Mouse (Mus musculus) myocyte (in vitro differentiated cells): ENCODE results near the gene Gm10053. TPM values are rescaled to one million over a fixed set of nuclear protein-coding genes. Genes with fewer than 3 reads are reported as not detected.

Source experiments
- H3K27me3 ChIP-seq: one replicate; pipeline ENCODE4 v1.6.1; 2011; ENCODE audit not compliant: control insufficient read depth, insufficient read depth, insufficient read length
- H3K36me3 ChIP-seq: one replicate; pipeline ENCODE4 v1.6.1; 2011; ENCODE audit not compliant: control insufficient read depth, insufficient read depth
- H3K4me2 ChIP-seq: one replicate; pipeline ENCODE4 v1.6.1; 2011; ENCODE audit warnings: low read depth, control low read depth
- H3K4me3 ChIP-seq: one replicate; pipeline ENCODE4 v1.5.1; 2011; ENCODE audit warnings: mild to moderate bottlenecking, control low read depth, moderate library complexity
- H3K79me2 ChIP-seq: one replicate; pipeline ENCODE4 v1.6.1; 2011; ENCODE audit not compliant: control insufficient read depth, insufficient read depth
- H3ac ChIP-seq: one replicate; pipeline ENCODE4 v1.6.1; 2011; ENCODE audit not compliant: control insufficient read depth, insufficient read length
- CEBPB ChIP-seq: IDR thresholded peaks from 2 replicates; pipeline ENCODE4 v1.6.1; 2011; ENCODE audit warnings: mild to moderate bottlenecking, moderate library complexity; ENCODE audit not compliant: poor library complexity, insufficient read depth, severe bottlenecking
- E2F4 ChIP-seq: IDR thresholded peaks from one replicate; pipeline ENCODE4 v1.6.1; 2011; ENCODE audit warnings: mild to moderate bottlenecking, control low read depth, moderate library complexity; ENCODE audit not compliant: insufficient read depth
- MAX ChIP-seq: IDR thresholded peaks from one replicate; pipeline ENCODE4 v1.6.1; 2011; ENCODE audit warnings: low read depth, mild to moderate bottlenecking, control low read depth
- MYOD1 ChIP-seq, 3 experiments: IDR thresholded peaks; one replicate each; pipeline ENCODE4 v1.6.1; 2011; ENCODE audit warnings: control low read depth in 2 of 3, low read depth in 2 of 3, mild to moderate bottlenecking in 2 of 3, moderate library complexity in 1 of 3; ENCODE audit not compliant: insufficient read length in 2 of 3, control insufficient read depth in 1 of 3
- MYOG ChIP-seq, 3 experiments: IDR thresholded peaks; one replicate each; pipeline ENCODE4 v1.6.1; 2011; ENCODE audit warnings: control low read depth in 2 of 3, low read depth in 2 of 3, mild to moderate bottlenecking in 2 of 3; ENCODE audit not compliant: insufficient read length in 2 of 3, control insufficient read depth in 1 of 3, insufficient read depth in 1 of 3
- POLR2A ChIP-seq: IDR thresholded peaks from one replicate; pipeline ENCODE4 v1.6.1; 2011; ENCODE audit warnings: low read depth, mild to moderate bottlenecking, control low read depth, moderate library complexity; ENCODE audit not compliant: insufficient read length
- POLR2AphosphoS2 ChIP-seq: IDR thresholded peaks from one replicate; pipeline ENCODE4 v1.6.1; 2011; ENCODE audit warnings: low read depth, control low read depth; ENCODE audit not compliant: insufficient read length
- REST ChIP-seq: IDR thresholded peaks from one replicate; pipeline ENCODE4 v1.6.1; 2011; ENCODE audit warnings: mild to moderate bottlenecking, control low read depth, moderate library complexity; ENCODE audit not compliant: insufficient read depth, insufficient read length
- SRF ChIP-seq: IDR thresholded peaks from one replicate; pipeline ENCODE4 v1.6.1; 2011; ENCODE audit warnings: low read depth; ENCODE audit not compliant: control insufficient read depth, insufficient read length
- TCF12 ChIP-seq: IDR thresholded peaks from one replicate; pipeline ENCODE4 v1.6.1; 2011; ENCODE audit warnings: mild to moderate bottlenecking, control low read depth; ENCODE audit not compliant: poor library complexity, insufficient read depth, severe bottlenecking
- TCF3 ChIP-seq: IDR thresholded peaks from one replicate; pipeline ENCODE4 v1.6.1; 2011; ENCODE audit warnings: low read depth, control low read depth; ENCODE audit not compliant: insufficient read length
- USF1 ChIP-seq: IDR thresholded peaks from one replicate; pipeline ENCODE4 v1.6.1; 2011; ENCODE audit warnings: low read depth, mild to moderate bottlenecking, control low read depth, moderate library complexity
- polyA plus RNA-seq: library from polyadenylated mRNA; unstranded; fragments of >200 nt; fragmentation: generic; extraction: Trizol; gene quantifications from one replicate; pipeline ENCODE4 v1.2.1, GENCODE M21; 2012; ENCODE audit warnings: missing spikeins

Gm10053 gene
- polyA plus RNA-seq, 1 experiment, result 160 TPM

DNA sequence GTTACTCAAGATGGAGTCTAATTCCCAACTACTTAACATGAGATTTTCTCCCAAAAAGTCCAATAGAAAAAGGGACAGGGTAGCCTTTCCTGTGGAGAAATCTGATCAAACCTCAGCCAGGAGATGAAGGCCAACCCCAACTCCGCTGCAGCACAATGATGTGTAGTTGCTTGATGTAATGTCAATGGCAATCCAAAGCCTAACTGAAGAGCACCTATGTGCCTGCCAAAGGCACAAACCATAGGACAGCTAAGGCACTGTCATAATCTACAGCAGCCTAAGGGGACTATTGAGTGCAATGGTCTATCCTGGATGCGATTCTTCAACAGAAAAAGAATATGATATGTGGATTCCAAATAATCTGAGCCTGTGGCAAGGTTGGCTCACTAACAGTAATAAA lies 27.3 kb downstream of the Gm10053 start:
- H3K36me3 ChIP-seq, result no peaks in the 10 kb centered on the region
- no peaks in the 10 kb centered on the region for H3K79me2 ChIP-seq
- H3K4me2 ChIP-seq, result no peak overlapping the region
- H3K4me3 ChIP-seq, result no peak overlapping the region
- no peak for TF ChIP-seq MYOD1 (IDR thresholded peaks at IDR 0.05; ENCODE audit: control insufficient read depth in 1 of 3, insufficient read length in 2 of 3, low read depth in 2 of 3)
- no peak for TF ChIP-seq MYOG (IDR thresholded peaks at IDR 0.05; ENCODE audit: control insufficient read depth in 1 of 3, insufficient read depth in 1 of 3, insufficient read length in 2 of 3, low read depth in 2 of 3)
- no peak for TF ChIP-seq E2F4
- no peak for TF ChIP-seq SRF
- no peak for TF ChIP-seq POLR2A
- TF ChIP-seq TCF12, result no peak
- no peak overlapping the region for H3ac ChIP-seq
- H3K27me3 ChIP-seq, result peaks cover 22% of the 10 kb centered on the region

DNA sequence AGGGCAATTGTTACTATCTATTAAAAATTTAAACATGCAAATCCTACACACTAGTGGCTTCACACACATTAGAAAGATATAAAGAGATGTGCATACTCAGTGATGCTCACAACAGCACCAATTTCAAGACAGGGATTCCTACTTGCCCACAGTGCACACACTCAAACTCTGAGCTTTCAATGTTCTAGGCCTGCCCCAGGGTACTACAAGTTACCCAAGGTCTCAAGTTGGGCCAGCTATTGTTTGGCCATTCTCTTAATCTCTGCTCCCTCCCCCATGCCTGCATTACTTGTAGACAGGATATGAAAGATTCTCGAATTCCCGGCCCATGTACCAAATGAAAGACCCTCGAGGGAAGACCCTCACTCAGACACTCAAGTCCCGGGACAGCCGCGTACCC lies 32.2 kb downstream of the Gm10053 start:
- Histone ChIP-seq H3K79me2 (no peaks in the 10 kb centered on the region), H3ac (no peak overlapping the region), H3K27me3 (no peaks in the 10 kb centered on the region), H3K4me2 (no peak overlapping the region), H3K4me3 (no peak overlapping the region), H3K36me3 (no peaks in the 10 kb centered on the region)
- TF ChIP-seq POLR2A, result no peak
- no peak for TF ChIP-seq USF1
- no peak for TF ChIP-seq SRF
- TF ChIP-seq MYOD1 (IDR thresholded peaks at IDR 0.05; ENCODE audit: control insufficient read depth in 1 of 3, insufficient read length in 2 of 3, low read depth in 2 of 3), result no peak
- TF ChIP-seq E2F4, result no peak
- no peak for TF ChIP-seq TCF3
- no peak for TF ChIP-seq MAX

DNA sequence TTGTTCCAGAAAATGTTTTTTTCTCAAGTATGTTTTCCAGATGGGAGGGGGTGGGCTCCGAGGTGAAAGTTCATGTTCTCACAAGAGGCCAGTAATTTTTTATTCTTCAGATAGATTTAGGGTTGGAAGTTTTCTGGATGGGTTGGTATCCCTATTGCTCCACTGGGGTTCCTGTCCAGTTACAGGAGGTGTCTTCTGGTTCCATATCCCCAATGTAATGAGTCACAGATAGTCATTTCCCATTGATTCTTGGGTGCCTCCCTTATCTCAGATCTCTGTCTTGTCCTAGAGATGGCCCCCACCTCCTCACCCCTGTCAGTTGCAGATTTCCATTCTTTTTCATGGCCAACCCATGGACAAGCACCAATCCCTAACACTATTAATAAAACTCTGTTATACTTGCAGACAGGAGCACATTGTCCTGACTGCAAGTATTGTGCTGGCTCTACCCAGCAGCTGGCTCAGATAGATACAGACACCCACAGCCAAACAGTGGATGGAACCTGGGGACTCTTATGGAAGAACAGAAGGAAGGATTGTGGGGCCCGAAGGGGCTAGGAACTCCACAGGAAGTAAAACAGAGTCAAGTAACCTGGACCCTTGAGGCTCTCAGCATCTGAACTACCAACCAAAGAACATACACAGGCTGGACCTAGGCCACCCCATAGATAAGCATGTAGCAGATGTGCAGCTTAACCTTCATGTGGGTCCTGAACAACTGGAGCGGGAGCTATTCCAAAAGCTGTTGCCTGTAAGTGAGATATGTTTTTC lies 33.1 kb downstream of the Gm10053 start:
- TF ChIP-seq CEBPB, result no peak
- TF ChIP-seq MYOD1 (IDR thresholded peaks at IDR 0.05; ENCODE audit: control insufficient read depth in 1 of 3, insufficient read length in 2 of 3, low read depth in 2 of 3), result no peak
- no peak for TF ChIP-seq POLR2AphosphoS2
- TF ChIP-seq USF1, result no peak
- no peak for TF ChIP-seq TCF3
- TF ChIP-seq E2F4, result no peak
- no peak for TF ChIP-seq TCF12
- TF ChIP-seq MAX, result no peak
- TF ChIP-seq POLR2A, result no peak
- no peak for TF ChIP-seq REST
- no peak for TF ChIP-seq SRF
- TF ChIP-seq MYOG (IDR thresholded peaks at IDR 0.05; ENCODE audit: control insufficient read depth in 1 of 3, insufficient read depth in 1 of 3, insufficient read length in 2 of 3, low read depth in 2 of 3), result no peak
- Histone ChIP-seq H3K36me3 (no peaks in the 10 kb centered on the region), H3K27me3 (no peaks in the 10 kb centered on the region), H3K4me3 (no peak overlapping the region), H3K4me2 (no peak overlapping the region), H3K79me2 (no peaks in the 10 kb centered on the region), H3ac (no peak overlapping the region)

DNA sequence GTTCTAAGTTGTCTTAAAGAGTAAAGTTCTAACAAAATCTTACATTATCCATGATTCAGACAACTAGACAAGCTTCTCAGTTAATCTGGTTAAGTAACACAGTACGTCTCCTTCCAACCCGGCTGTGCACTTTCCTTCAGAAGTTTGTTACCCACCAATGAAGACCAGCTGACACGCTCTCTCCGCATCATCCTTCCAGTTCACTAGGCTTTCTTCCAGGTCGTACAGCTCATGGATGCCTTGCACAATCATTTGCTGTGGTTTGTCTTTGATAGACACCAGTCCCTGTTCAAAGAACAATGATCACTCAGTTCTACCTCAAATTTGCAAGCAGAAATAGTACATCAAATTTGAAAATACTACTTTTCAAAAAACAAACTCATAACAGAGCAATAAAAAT lies 45.4 kb downstream of the Gm10053 start:
- no peak overlapping the region for H3K4me3 ChIP-seq
- H3K36me3 ChIP-seq, result peaks cover 17% of the 10 kb centered on the region
- H3K27me3 ChIP-seq, result no peaks in the 10 kb centered on the region
- TF ChIP-seq TCF3 (no peak), MYOD1 (IDR thresholded peaks at IDR 0.05; ENCODE audit: control insufficient read depth in 1 of 3, insufficient read length in 2 of 3, low read depth in 2 of 3) (no peak), USF1 (no peak), POLR2AphosphoS2 (no peak)
- H3ac ChIP-seq, result no peak overlapping the region
- H3K79me2 ChIP-seq, result no peaks in the 10 kb centered on the region
- H3K4me2 ChIP-seq, result no peak overlapping the region

Other genes starting within 250 kb of the Gm10053 start
- 2.7 TPM for gene Tmem252, start 201.7 kb upstream of the Gm10053 start, polyA plus RNA-seq
- gene Pgm5, start 13.8 kb upstream of the Gm10053 start, polyA plus RNA-seq, result 68.6 TPM
- not detected for gene Foxd4, start 25.5 kb downstream of the Gm10053 start, polyA plus RNA-seq
- gene Cbwd1, start 85.9 kb downstream of the Gm10053 start, polyA plus RNA-seq, result 9.8 TPM
- gene Dock8, start 123.8 kb downstream of the Gm10053 start, polyA plus RNA-seq, result 1.4 TPM